Mouse (Mus musculus): ENCODE data around the gene 4931409K22Rik. TPM values are rescaled to one million over a fixed set of nuclear protein-coding genes. Genes with fewer than 3 reads are reported as not detected.

4931409K22Rik gene
- polyA plus RNA-seq, 1 experiment: not detected

DNA sequence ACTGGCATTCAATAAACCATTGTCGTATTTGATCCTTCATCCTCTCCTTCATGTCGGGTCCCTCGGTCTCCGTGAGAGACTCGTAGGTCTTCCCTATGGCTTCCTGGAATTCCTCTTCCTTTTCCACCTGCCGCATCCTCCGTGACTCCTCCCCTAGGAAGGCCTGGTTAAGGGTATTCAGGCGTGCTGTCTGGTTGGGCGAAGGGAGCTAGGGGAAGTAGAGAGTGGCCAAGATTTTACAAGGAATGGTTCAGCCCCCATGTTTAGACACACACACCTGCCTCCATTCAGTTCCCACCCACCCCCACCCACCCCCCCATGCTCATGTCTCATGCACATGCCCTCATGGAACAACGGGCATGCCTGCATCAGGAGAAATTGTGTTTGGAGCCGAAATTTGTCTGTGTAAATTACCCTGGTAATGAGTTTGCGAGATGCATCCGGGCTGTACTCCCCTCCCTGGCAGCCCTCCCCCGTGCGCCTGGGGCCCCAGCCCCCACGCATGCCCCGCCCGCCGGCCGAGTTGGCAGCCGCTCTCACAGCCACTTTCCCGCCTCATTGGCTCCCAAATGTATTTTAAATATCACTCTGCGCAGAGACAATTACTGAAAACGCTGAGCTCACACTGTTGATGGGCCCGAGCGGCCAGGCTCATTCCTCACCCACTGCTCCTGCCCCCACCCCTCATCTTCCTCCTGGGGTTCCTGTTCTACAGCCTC, 5.9 kb downstream of the 4931409K22Rik start:
- Histone ChIP-seq H3K36me3 (ENCODE audit: control insufficient read depth, insufficient read depth, low read length) (no peaks in the 10 kb centered on the region), H3K27me3 (ENCODE audit: control insufficient read depth, insufficient read depth, low read length) (no peaks in the 10 kb centered on the region), H3K4me1 (replicated peaks; ENCODE audit: control insufficient read depth, insufficient read depth, low read length) (no peaks in the 10 kb centered on the region; the same call in 1 of the 2 replicates), H3K27ac (ENCODE audit: control insufficient read depth, insufficient read depth, low read length) (no peak overlapping the region), H3K4me3 (ENCODE audit: control insufficient read depth, insufficient read depth, low read length) (no peak overlapping the region)
- TF ChIP-seq CTCF (IDR thresholded peaks at IDR 0.05; ENCODE audit: borderline replicate concordance, control insufficient read depth, extremely low read depth, insufficient read depth, low read length, poor library complexity) (no peak), POLR2A (IDR thresholded peaks at IDR 0.05; ENCODE audit: control insufficient read depth, extremely low read depth, insufficient read depth, low read length, poor library complexity) (no peak)
- 36% methylated on average over 26 of the region's 26 CpGs for WGBS
- peak; percentile 42 for DNase-seq

DNA sequence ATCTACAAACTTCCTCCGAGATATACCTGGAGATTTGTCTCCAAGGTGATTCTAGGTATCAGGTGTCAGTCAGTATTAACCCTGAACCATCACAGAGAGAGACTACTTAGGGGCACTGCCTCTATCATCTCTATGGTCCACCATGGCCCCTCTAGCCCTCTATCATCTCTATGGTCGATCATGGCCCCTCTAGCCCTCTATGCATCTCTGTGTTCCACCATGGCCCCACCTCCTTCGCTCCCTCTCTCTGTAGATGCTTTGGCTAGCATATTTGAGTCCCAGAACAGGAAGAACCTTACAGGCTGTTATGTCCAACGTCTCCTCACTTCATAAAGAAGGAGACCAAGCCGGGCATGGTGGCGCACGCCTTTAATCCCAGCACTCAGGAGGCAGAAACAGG, 14.0 kb downstream of the 4931409K22Rik start:
- 84% methylated on average over 7 of the region's 7 CpGs for WGBS
- Histone ChIP-seq H3K27ac (ENCODE audit: control insufficient read depth, insufficient read depth, low read length) (no peak overlapping the region), H3K4me1 (replicated peaks; ENCODE audit: control insufficient read depth, insufficient read depth, low read length) (peaks cover 5% of the 10 kb centered on the region), H3K4me3 (ENCODE audit: control insufficient read depth, insufficient read depth, low read length) (no peak overlapping the region), H3K36me3 (ENCODE audit: control insufficient read depth, insufficient read depth, low read length) (no peaks in the 10 kb centered on the region), H3K27me3 (ENCODE audit: control insufficient read depth, insufficient read depth, low read length) (no peaks in the 10 kb centered on the region)
- DNase-seq: no peak
- TF ChIP-seq POLR2A (IDR thresholded peaks at IDR 0.05; ENCODE audit: control insufficient read depth, extremely low read depth, insufficient read depth, low read length, poor library complexity) (no peak), CTCF (IDR thresholded peaks at IDR 0.05; ENCODE audit: borderline replicate concordance, control insufficient read depth, extremely low read depth, insufficient read depth, low read length, poor library complexity) (no peak)

DNA sequence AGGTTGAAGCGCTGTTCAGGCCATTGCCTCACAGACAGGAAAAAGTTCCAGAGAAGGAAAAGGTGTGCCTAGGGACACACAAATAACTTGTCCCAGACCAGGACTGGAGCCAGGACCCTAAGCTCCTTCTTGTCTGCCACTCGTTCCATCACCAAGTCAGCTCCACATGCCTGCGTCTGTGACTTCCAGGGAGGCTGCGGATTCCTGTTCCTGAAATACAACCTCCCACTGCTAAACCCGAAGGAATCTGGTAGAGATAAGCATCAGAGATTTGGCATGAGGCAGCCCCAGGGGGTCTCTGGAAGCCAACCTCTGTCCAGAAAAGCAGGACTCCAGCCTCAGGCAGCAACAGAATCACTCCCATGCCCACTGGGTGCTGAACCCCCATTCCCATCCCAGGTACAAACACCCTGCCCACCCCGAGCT, 15.5 kb downstream of the 4931409K22Rik start:
- Histone ChIP-seq H3K36me3 (ENCODE audit: control insufficient read depth, insufficient read depth, low read length) (no peaks in the 10 kb centered on the region), H3K27ac (ENCODE audit: control insufficient read depth, insufficient read depth, low read length) (no peak overlapping the region), H3K27me3 (ENCODE audit: control insufficient read depth, insufficient read depth, low read length) (no peaks in the 10 kb centered on the region), H3K4me1 (replicated peaks; ENCODE audit: control insufficient read depth, insufficient read depth, low read length) (peaks cover 5% of the 10 kb centered on the region), H3K4me3 (ENCODE audit: control insufficient read depth, insufficient read depth, low read length) (no peak overlapping the region)
- WGBS: 31% methylated on average over 6 of the region's 6 CpGs
- TF ChIP-seq CTCF (IDR thresholded peaks at IDR 0.05; ENCODE audit: borderline replicate concordance, control insufficient read depth, extremely low read depth, insufficient read depth, low read length, poor library complexity) (no peak), POLR2A (IDR thresholded peaks at IDR 0.05; ENCODE audit: control insufficient read depth, extremely low read depth, insufficient read depth, low read length, poor library complexity) (no peak)
- DNase-seq: no peak

DNA sequence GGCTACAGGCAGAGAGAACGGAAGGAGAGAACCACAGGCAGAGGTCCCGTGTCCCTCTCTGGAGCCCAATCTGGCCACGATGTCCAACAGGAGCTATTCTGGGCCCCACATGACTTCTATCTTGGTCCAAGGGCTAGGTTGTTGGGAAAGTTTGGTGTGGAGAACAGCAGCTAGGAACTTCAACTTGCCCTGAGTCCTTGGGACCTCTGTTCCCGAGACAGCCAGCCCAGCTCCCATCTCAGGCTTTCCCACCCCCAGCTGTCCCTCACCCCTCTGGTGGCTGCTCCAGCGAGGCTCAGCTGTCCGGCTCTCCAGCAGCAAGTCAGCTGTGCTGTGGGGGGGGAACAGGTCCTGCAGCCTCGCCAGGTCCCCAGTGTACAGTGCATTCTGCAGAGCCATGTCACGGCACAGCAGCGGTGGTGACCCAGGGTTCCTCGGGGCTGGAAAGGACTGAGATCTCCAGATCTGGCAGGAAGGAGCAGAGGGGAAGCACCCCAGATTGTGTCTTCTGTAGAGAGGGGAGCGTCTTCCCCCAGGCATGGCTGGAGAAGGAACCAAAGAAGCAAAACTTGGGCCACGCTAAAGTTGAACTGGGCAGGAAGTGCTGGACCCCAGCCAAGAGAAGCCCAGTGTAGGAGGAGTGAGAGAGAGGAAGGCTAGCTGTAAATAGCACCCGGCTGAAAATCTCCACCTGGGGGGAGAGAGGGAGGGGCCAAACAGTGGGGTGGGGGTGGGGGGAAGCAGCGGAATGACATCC, 16.0 kb downstream of the 4931409K22Rik start, which contains the start of gene Asb10:
TSS of gene Asb10 (minus strand) at position 592 of the 757 bp plus-strand sequence.
- no peak for DNase-seq
- TF ChIP-seq CTCF (IDR thresholded peaks at IDR 0.05; ENCODE audit: borderline replicate concordance, control insufficient read depth, extremely low read depth, insufficient read depth, low read length, poor library complexity) (no peak), POLR2A (IDR thresholded peaks at IDR 0.05; ENCODE audit: control insufficient read depth, extremely low read depth, insufficient read depth, low read length, poor library complexity) (no peak)
- Histone ChIP-seq H3K27me3 (ENCODE audit: control insufficient read depth, insufficient read depth, low read length) (no peaks in the 10 kb centered on the region; the same call in 1 of the 2 replicates), H3K4me1 (replicated peaks; ENCODE audit: control insufficient read depth, insufficient read depth, low read length) (peaks cover 5% of the 10 kb centered on the region), H3K27ac (ENCODE audit: control insufficient read depth, insufficient read depth, low read length) (no peak within 1 kb of the TSS), H3K4me3 (ENCODE audit: control insufficient read depth, insufficient read depth, low read length) (no peak within 1 kb of the TSS), H3K36me3 (ENCODE audit: control insufficient read depth, insufficient read depth, low read length) (no peaks in the 10 kb centered on the region)
- WGBS: 25% methylated on average over 14 of the region's 14 CpGs

DNA sequence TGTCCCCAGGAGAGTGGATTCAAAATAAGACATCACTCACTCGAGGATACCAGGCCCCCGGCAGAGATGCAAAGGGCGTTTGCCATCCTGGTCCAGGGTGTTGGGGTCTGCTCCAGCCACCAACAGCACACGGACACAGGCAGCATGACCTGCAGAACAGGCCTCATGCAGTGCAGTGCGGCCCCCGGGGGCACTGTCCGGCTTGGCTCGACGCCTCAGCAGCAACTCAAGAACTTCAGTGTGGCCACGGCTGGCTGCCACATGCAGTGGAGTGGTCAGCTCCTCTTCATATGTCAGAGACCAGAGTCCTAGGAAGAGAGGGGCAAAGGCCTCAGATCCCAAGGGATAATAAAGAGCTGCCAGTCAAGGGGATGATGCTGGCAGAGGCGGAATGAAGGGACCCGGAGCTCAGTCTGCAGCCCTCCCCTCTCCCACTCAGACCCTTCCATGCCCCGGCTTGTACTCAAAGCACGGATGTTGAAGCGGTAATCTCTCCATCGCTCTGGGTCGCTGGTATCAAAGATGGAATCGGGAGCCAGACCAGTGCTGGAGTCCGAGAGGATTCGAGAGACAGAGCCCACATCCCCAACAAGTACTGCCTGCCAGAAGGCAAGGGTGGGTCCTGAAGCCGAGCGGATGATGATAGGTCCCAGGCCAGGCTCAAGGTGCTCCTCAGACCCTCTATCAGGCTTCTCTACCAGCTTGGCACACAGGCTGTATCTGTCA, 16.9 kb downstream of the 4931409K22Rik start:
- TF ChIP-seq POLR2A (IDR thresholded peaks at IDR 0.05; ENCODE audit: control insufficient read depth, extremely low read depth, insufficient read depth, low read length, poor library complexity): no peak
- TF ChIP-seq CTCF (IDR thresholded peaks at IDR 0.05; ENCODE audit: borderline replicate concordance, control insufficient read depth, extremely low read depth, insufficient read depth, low read length, poor library complexity): no peak
- Histone ChIP-seq H3K27me3 (ENCODE audit: control insufficient read depth, insufficient read depth, low read length) (no peaks in the 10 kb centered on the region; the same call in 1 of the 2 replicates), H3K4me3 (ENCODE audit: control insufficient read depth, insufficient read depth, low read length) (no peak overlapping the region), H3K36me3 (ENCODE audit: control insufficient read depth, insufficient read depth, low read length) (no peaks in the 10 kb centered on the region), H3K27ac (ENCODE audit: control insufficient read depth, insufficient read depth, low read length) (no peak overlapping the region), H3K4me1 (replicated peaks; ENCODE audit: control insufficient read depth, insufficient read depth, low read length) (peaks cover 5% of the 10 kb centered on the region)
- no peak for DNase-seq
- 95% methylated on average over 22 of the region's 22 CpGs for WGBS

DNA sequence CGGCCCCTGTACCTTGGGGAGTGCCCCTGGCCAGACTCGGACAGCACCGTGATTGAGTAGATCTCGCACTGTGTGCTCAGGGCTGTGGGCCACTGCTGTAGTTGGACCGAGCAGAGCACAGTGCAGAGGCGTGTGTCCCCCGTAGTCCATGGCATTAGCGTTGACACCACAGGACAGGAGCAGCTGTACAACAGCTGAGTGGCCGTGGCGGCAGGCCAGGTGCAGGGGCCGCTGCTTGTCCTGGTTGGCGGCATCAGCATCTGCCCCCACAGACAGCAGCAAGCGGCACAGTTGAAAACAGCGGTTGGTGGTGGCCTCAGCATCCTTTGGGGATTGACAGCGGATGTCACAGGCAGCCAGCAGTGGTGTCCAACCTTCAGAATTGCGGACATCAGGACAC, 19.0 kb downstream of the 4931409K22Rik start:
- no peaks in the 10 kb centered on the region for H3K4me1 ChIP-seq (replicated peaks; ENCODE audit: control insufficient read depth, insufficient read depth, low read length)
- TF ChIP-seq POLR2A (IDR thresholded peaks at IDR 0.05; ENCODE audit: control insufficient read depth, extremely low read depth, insufficient read depth, low read length, poor library complexity) (no peak), CTCF (IDR thresholded peaks at IDR 0.05; ENCODE audit: borderline replicate concordance, control insufficient read depth, extremely low read depth, insufficient read depth, low read length, poor library complexity) (no peak)
- H3K4me3 ChIP-seq (ENCODE audit: control insufficient read depth, insufficient read depth, low read length): no peak overlapping the region
- no peaks in the 10 kb centered on the region for H3K36me3 ChIP-seq (ENCODE audit: control insufficient read depth, insufficient read depth, low read length)
- no peak overlapping the region for H3K27ac ChIP-seq (ENCODE audit: control insufficient read depth, insufficient read depth, low read length)
- DNase-seq: no peak
- H3K27me3 ChIP-seq (ENCODE audit: control insufficient read depth, insufficient read depth, low read length): no peaks in the 10 kb centered on the region; the same call in 1 of the 2 replicates
- WGBS: 88% methylated on average over 16 of the region's 16 CpGs
